11 mouse cellular contexts compared by ENCODE assay signal in genomic region chr16:33755293-33755692, GRCm38 (mm10). TPM values are rescaled to one million over a fixed set of nuclear protein-coding genes. Genes with fewer than 3 reads are reported as not detected.
DNase-seq lines count a peak whose midpoint lies in the region; ATAC-seq lines count a peak whose summit lies in the region.
"Had no signal": no experiment of that assay in that cellular context is flagged by ENCODE, and none has a peak within 500 bp of the region (broad histone marks: within the 10 kb centered on the region; RNA-seq: fewer than 3 reads in every experiment).

No protein-coding gene starts in this region.

- no peak overlapping the region for H3K9ac ChIP-seq in forebrain, embryonic 14.5 days (ENCODE audit: low read length)
- H3K9ac ChIP-seq in forebrain, embryonic 11.5 days (ENCODE audit: low read length), result no peak overlapping the region
- H3K9ac ChIP-seq in midbrain, embryonic 15.5 days, result no peak overlapping the region
- H3K9ac ChIP-seq in midbrain, embryonic 11.5 days (ENCODE audit: low read length), result no peak overlapping the region
- no peak overlapping the region for H3K9ac ChIP-seq in embryonic facial prominence, embryonic 15.5 days

- no peaks in the 10 kb centered on the region for H3K4me1 ChIP-seq in forebrain, embryonic 14.5 days (ENCODE audit: control insufficient read depth, insufficient read depth, low read length)
- H3K4me1 ChIP-seq in forebrain, embryonic 11.5 days (replicated peaks; ENCODE audit: control insufficient read depth, insufficient read depth, low read length), result no peaks in the 10 kb centered on the region
- no peaks in the 10 kb centered on the region for H3K4me1 ChIP-seq in midbrain, embryonic 15.5 days
- H3K4me1 ChIP-seq in midbrain, embryonic 11.5 days (ENCODE audit: control insufficient read depth, insufficient read depth, low read length), result no peaks in the 10 kb centered on the region; the same call in 1 of the 2 replicates
- 0 out of 2 replicates have a peak, but pooled peaks cover 3% of the 10 kb centered on the region for H3K4me1 ChIP-seq in embryonic facial prominence, embryonic 15.5 days

- no peak for ATAC-seq in forebrain, embryonic 14.5 days
- no peak for ATAC-seq in forebrain, embryonic 11.5 days (replicated peaks; ENCODE audit: low FRiP score)
- no peak for ATAC-seq in midbrain, embryonic 15.5 days (replicated peaks)
- ATAC-seq in midbrain, embryonic 11.5 days (ENCODE audit: low FRiP score), result no peak
- 0 out of 2 replicates have a peak, but pooled peaks have one; percentile 34 for ATAC-seq in embryonic facial prominence, embryonic 15.5 days (ENCODE audit: insufficient number of reproducible peaks, low FRiP score, low TSS enrichment, low read depth)

- no peaks in the 10 kb centered on the region for H3K9me3 ChIP-seq in forebrain, embryonic 14.5 days (replicated peaks; ENCODE audit: control insufficient read depth, low read length)
- no peaks in the 10 kb centered on the region for H3K9me3 ChIP-seq in forebrain, embryonic 11.5 days (ENCODE audit: control insufficient read depth, low read length)
- H3K9me3 ChIP-seq in midbrain, embryonic 15.5 days, result no peaks in the 10 kb centered on the region
- no peaks in the 10 kb centered on the region for H3K9me3 ChIP-seq in midbrain, embryonic 11.5 days (ENCODE audit: control insufficient read depth, low read length)
- H3K9me3 ChIP-seq in embryonic facial prominence, embryonic 15.5 days (replicated peaks), result no peaks in the 10 kb centered on the region

- no peak overlapping the region for H3K4me3 ChIP-seq in forebrain, embryonic 14.5 days (ENCODE audit: low read depth, low read length)
- H3K4me3 ChIP-seq in forebrain, embryonic 11.5 days (ENCODE audit: low read depth, low read length), result no peak overlapping the region
- H3K4me3 ChIP-seq in midbrain, embryonic 15.5 days, result no peak overlapping the region
- no peak overlapping the region for H3K4me3 ChIP-seq in midbrain, embryonic 11.5 days (ENCODE audit: low read depth, low read length)
- no peak overlapping the region for H3K4me3 ChIP-seq in embryonic facial prominence, embryonic 15.5 days (replicated peaks)
- peak overlapping the region; percentile 15; the same call in 1 of the 2 replicates for H3K4me3 ChIP-seq in macrophage (ENCODE audit: inconsistent target)
- H3K4me3 ChIP-seq: heart, adult 2 months had no signal

- no peaks in the 10 kb centered on the region for H3K27me3 ChIP-seq in forebrain, embryonic 14.5 days (replicated peaks; ENCODE audit: control insufficient read depth, insufficient read depth, low read length)
- no peaks in the 10 kb centered on the region for H3K27me3 ChIP-seq in forebrain, embryonic 11.5 days (ENCODE audit: control insufficient read depth, insufficient read depth, low read length)
- H3K27me3 ChIP-seq in midbrain, embryonic 15.5 days (replicated peaks), result no peaks in the 10 kb centered on the region
- H3K27me3 ChIP-seq in midbrain, embryonic 11.5 days (ENCODE audit: control insufficient read depth, insufficient read depth, low read length), result no peaks in the 10 kb centered on the region
- H3K27me3 ChIP-seq in embryonic facial prominence, embryonic 15.5 days, result no peaks in the 10 kb centered on the region

- peak; percentile 15 for DNase-seq in forebrain, embryonic 14.5 days (ENCODE audit: low spot score)
- no peak for DNase-seq in forebrain, embryonic 11.5 days (ENCODE audit: low spot score)
- DNase-seq in midbrain, embryonic 11.5 days (ENCODE audit: low spot score, missing footprints), result no peak
- DNase-seq in adrenal gland, postnatal 10 days, result no peak
- no peak for DNase-seq in gastrocnemius, adult 8-10 months (ENCODE audit: low spot score in 2 of 2)
- DNase-seq: cerebellum, postnatal 10 days; heart, adult 2 months; thymus, postnatal 14 days had no signal

- 77% methylated on average over 8 of the region's 8 CpGs for WGBS in forebrain, embryonic 14.5 days
- 76% methylated on average over 8 of the region's 8 CpGs for WGBS in forebrain, embryonic 11.5 days
- 63% methylated on average over 8 of the region's 8 CpGs for WGBS in midbrain, embryonic 15.5 days
- 74% methylated on average over 8 of the region's 8 CpGs for WGBS in midbrain, embryonic 11.5 days
- 67% methylated on average over 8 of the region's 8 CpGs for WGBS in embryonic facial prominence, embryonic 15.5 days
- 41% methylated on average over 8 of the region's 8 CpGs for WGBS in macrophage (ENCODE audit: missing documents)

- H3K4me2 ChIP-seq in forebrain, embryonic 14.5 days (ENCODE audit: low read length), result no peak overlapping the region
- H3K4me2 ChIP-seq in forebrain, embryonic 11.5 days (ENCODE audit: low read depth, low read length, severe bottlenecking), result no peak overlapping the region
- H3K4me2 ChIP-seq in midbrain, embryonic 15.5 days, result 0 out of 2 replicates have a peak overlapping the region, but pooled peaks have one; percentile 10
- H3K4me2 ChIP-seq in midbrain, embryonic 11.5 days, result no peak overlapping the region
- H3K4me2 ChIP-seq in embryonic facial prominence, embryonic 15.5 days (replicated peaks), result no peak overlapping the region

- no peak overlapping the region for H3K27ac ChIP-seq in forebrain, embryonic 14.5 days (ENCODE audit: low read depth, low read length)
- H3K27ac ChIP-seq in forebrain, embryonic 11.5 days (ENCODE audit: low read depth, low read length), result no peak overlapping the region
- peak overlapping the region; percentile 34; the same call in 1 of the 2 replicates for H3K27ac ChIP-seq in midbrain, embryonic 15.5 days
- no peak overlapping the region for H3K27ac ChIP-seq in midbrain, embryonic 11.5 days (ENCODE audit: low read depth, low read length)
- H3K27ac ChIP-seq in embryonic facial prominence, embryonic 15.5 days (replicated peaks), result no peak overlapping the region
- peak overlapping the region; percentile 82 for H3K27ac ChIP-seq in macrophage
- H3K27ac ChIP-seq: heart, adult 2 months had no signal

- peaks cover 57% of the 10 kb centered on the region for H3K36me3 ChIP-seq in forebrain, embryonic 14.5 days (ENCODE audit: control insufficient read depth, insufficient read depth, low read length)
- peaks cover 9% of the 10 kb centered on the region for H3K36me3 ChIP-seq in forebrain, embryonic 11.5 days (ENCODE audit: control insufficient read depth, insufficient read depth, low read length)
- no peaks in the 10 kb centered on the region for H3K36me3 ChIP-seq in midbrain, embryonic 15.5 days (replicated peaks)
- no peaks in the 10 kb centered on the region; the same call in 1 of the 2 replicates for H3K36me3 ChIP-seq in midbrain, embryonic 11.5 days (ENCODE audit: control insufficient read depth, insufficient read depth, low read length)
- H3K36me3 ChIP-seq in embryonic facial prominence, embryonic 15.5 days, result peaks cover 12% of the 10 kb centered on the region; the same call in 1 of the 2 replicates
- H3K36me3 ChIP-seq in macrophage (ENCODE audit: inconsistent target), result no peaks in the 10 kb centered on the region

- no peaks in the 10 kb centered on the region for H3K79me2 ChIP-seq in macrophage (ENCODE audit: inconsistent target)

RNA-seq across cellular contexts. Expression of gene Muc13, which starts 38.5 kb away (rescaled TPM):
- not detected in 2 replicates for polyA plus RNA-seq in forebrain, embryonic 14.5 days (2014; fragmentation: Nextera tagmentation; extraction: Ambion mirVana)
- polyA plus RNA-seq in forebrain, embryonic 11.5 days (2014; fragmentation: Nextera tagmentation; extraction: Ambion mirVana), result 0.07 TPM in 1 of 2 replicates, not detected in the other
- 0.08 TPM in 1 of 2 replicates, not detected in the other for polyA plus RNA-seq in midbrain, embryonic 15.5 days (2015; fragmentation: Nextera tagmentation; extraction: Ambion mirVana)
- 0.10 TPM in 2 replicates for polyA plus RNA-seq in midbrain, embryonic 11.5 days (2014; fragmentation: Nextera tagmentation; extraction: Ambion mirVana)
- polyA plus RNA-seq in embryonic facial prominence, embryonic 15.5 days (2015; fragmentation: Nextera tagmentation; extraction: Ambion mirVana), result 0.25 and 0.52 TPM in 2 replicates
- total RNA-seq in macrophage (2018; cell fraction: chromatin; rRNA removed), result not detected
- under 1 TPM in 3 of 26 experiments, not detected in 23; 0.04 to 0.07 (median 0.05) TPM for total RNA-seq in macrophage (2018; cell fraction: cytosol; rRNA removed)
- total RNA-seq in macrophage (2018; cell fraction: nucleus; rRNA removed), result under 1 TPM in 1 of 26 experiments, not detected in 25; 0.20 TPM
- polyA plus RNA-seq in macrophage (2018), result 0.04 TPM in 1 of 3 replicates, not detected in the others
- total RNA-seq in adrenal gland, postnatal 10 days (2021), result under 1 TPM; 0.09 to 0.18 TPM
- not detected for total RNA-seq in gastrocnemius, adult 8-10 months (2022)
- total RNA-seq: heart, adult 2 months had no signal

Comparison
In these comparisons a context has a peak if more than half of its experiments do, and no peak if none do; other contexts are left out.
1. H3K27ac ChIP-seq: peak in midbrain, embryonic 15.5 days (single experiment) and macrophage (single experiment); none in forebrain, embryonic 14.5 days (single experiment), forebrain, embryonic 11.5 days (single experiment), midbrain, embryonic 11.5 days (single experiment) and embryonic facial prominence, embryonic 15.5 days (single experiment).